Mouse (Mus musculus) midbrain, embryonic 14.5 days (tissue): ENCODE results near the gene Hba-a1. TPM values are rescaled to one million over a fixed set of nuclear protein-coding genes. Genes with fewer than 3 reads are reported as not detected.

Experiments used
- ATAC-seq: fragments of 200-750 bp; cut with Nextera tagmentation; 2 replicates; pipeline ENCODE4 v1.8.0; 2017; ENCODE audit warnings: moderate number of reproducible peaks, moderate library complexity; ENCODE audit not compliant: low FRiP score, low TSS enrichment
- DNase-seq: peaks from one replicate; pipeline ENCODE4 v3.0.0-alpha.2; 2015
- H3K27ac ChIP-seq: fragments of 300-500 bp; sonication (generic); replicated peaks from 2 replicates; pipeline ENCODE4 v1.5.1; 2014; ENCODE audit warnings: mild to moderate bottlenecking, low read depth, low read length, moderate library complexity
- H3K27me3 ChIP-seq: fragments of 300-500 bp; sonication (generic); 2 replicates; pipeline ENCODE4 v1.6.1; 2014; ENCODE audit warnings: low read length, control low read depth, mixed read lengths; ENCODE audit not compliant: control insufficient read depth, insufficient read depth
- H3K36me3 ChIP-seq: fragments of 300-500 bp; sonication (generic); 2 replicates; pipeline ENCODE4 v1.6.1; 2014; ENCODE audit warnings: low read length, control low read depth; ENCODE audit not compliant: control insufficient read depth, insufficient read depth
- H3K4me1 ChIP-seq: fragments of 300-500 bp; sonication (generic); 2 replicates; pipeline ENCODE4 v1.6.1; 2014; ENCODE audit warnings: mild to moderate bottlenecking, antibody characterized with exemption, low read length, control low read depth; ENCODE audit not compliant: control insufficient read depth, insufficient read depth
- H3K4me2 ChIP-seq: fragments of 300-500 bp; sonication (generic); 2 replicates; pipeline ENCODE4 v1.6.1; 2014; ENCODE audit warnings: mild to moderate bottlenecking, low read length, moderate library complexity
- H3K4me3 ChIP-seq: fragments of 300-500 bp; sonication (generic); replicated peaks from 2 replicates; pipeline ENCODE4 v1.5.1; 2014; ENCODE audit warnings: low read depth, low read length
- H3K9ac ChIP-seq: fragments of 300-500 bp; sonication (generic); replicated peaks from 2 replicates; pipeline ENCODE4 v1.6.1; 2014; ENCODE audit warnings: mild to moderate bottlenecking, low read length, moderate library complexity
- H3K9me3 ChIP-seq: fragments of 300-500 bp; sonication (generic); 2 replicates; pipeline ENCODE4 v1.6.1; 2016; ENCODE audit warnings: low read length, control low read depth, mixed read lengths; ENCODE audit not compliant: control insufficient read depth
- WGBS: fragments of 180-500 bp; shearing (Covaris S2); extraction: QIAGEN DNeasy Blood & Tissue Kit; methylation state at CpG from one replicate; pipeline ENCODE4 v1.1.7; 2014; 5-methylcytosine and 5-hydroxymethylcytosine counted together
- polyA plus RNA-seq: library from polyadenylated mRNA; unstranded; fragments of >200 nt; fragmentation: Nextera tagmentation; extraction: Ambion mirVana; gene quantifications from 2 replicates; pipeline ENCODE4 v1.2.1, GENCODE M21; 2014

Hba-a1 gene
- polyA plus RNA-seq, 1 experiment from 2014 or later = 1,946 TPM

GRCm38 (mm10) chr11:32253121-32253520 lies 30.2 kb upstream of the Hba-a1 start:
- Histone ChIP-seq H3K27me3 (no peaks in the 10 kb centered on the region), H3K4me3 (no peak overlapping the region), H3K4me2 (no peak overlapping the region), H3K36me3 (peaks cover 54% of the 10 kb centered on the region), H3K9ac (no peak overlapping the region), H3K27ac (no peak overlapping the region), H3K4me1 (no peaks in the 10 kb centered on the region), H3K9me3 (no peaks in the 10 kb centered on the region)
- DNase-seq (no peak), ATAC-seq (no peak)
- WGBS = 94% methylated on average over 1 of the region's 1 CpGs

- DNase-seq (no peak), ATAC-seq (no peak)
- peaks cover 42% of the 10 kb centered on the region for H3K36me3 ChIP-seq
- H3K4me2 ChIP-seq = no peak overlapping the region
- H3K27me3 ChIP-seq = no peaks in the 10 kb centered on the region
- H3K4me1 ChIP-seq = no peaks in the 10 kb centered on the region
- 100% methylated on average over 1 of the region's 1 CpGs for WGBS
- H3K4me3 ChIP-seq = no peak overlapping the region
- H3K9me3 ChIP-seq = no peaks in the 10 kb centered on the region
- H3K9ac ChIP-seq = no peak overlapping the region
- H3K27ac ChIP-seq = no peak overlapping the region
Observed at GRCm38 (mm10) chr11:32256146-32256545, 27.2 kb upstream of the Hba-a1 start.

GRCm38 (mm10) chr11:32256566-32256965 lies 26.7 kb upstream of the Hba-a1 start:
- ATAC-seq = no peak
- no peaks in the 10 kb centered on the region for H3K4me1 ChIP-seq
- H3K9ac ChIP-seq = no peak overlapping the region
- peaks cover 38% of the 10 kb centered on the region for H3K36me3 ChIP-seq
- H3K27ac ChIP-seq = no peak overlapping the region
- DNase-seq = no peak
- H3K9me3 ChIP-seq = no peaks in the 10 kb centered on the region
- WGBS = 95% methylated on average over 3 of the region's 3 CpGs
- H3K4me3 ChIP-seq = no peak overlapping the region
- H3K27me3 ChIP-seq = no peaks in the 10 kb centered on the region
- H3K4me2 ChIP-seq = no peak overlapping the region

GRCm38 (mm10) chr11:32262674-32263415 lies 20.5 kb upstream of the Hba-a1 start:
- no peak overlapping the region for H3K9ac ChIP-seq
- H3K9me3 ChIP-seq = no peaks in the 10 kb centered on the region
- WGBS = 93% methylated on average over 10 of the region's 10 CpGs
- H3K4me1 ChIP-seq = peaks cover 4% of the 10 kb centered on the region; the same call in 1 of the 2 replicates
- H3K4me3 ChIP-seq = no peak overlapping the region
- peaks cover 16% of the 10 kb centered on the region for H3K36me3 ChIP-seq
- H3K4me2 ChIP-seq = no peak overlapping the region
- no peak overlapping the region for H3K27ac ChIP-seq
- no peak for DNase-seq
- H3K27me3 ChIP-seq = no peaks in the 10 kb centered on the region
- no peak for ATAC-seq

GRCm38 (mm10) chr11:32265117-32265738 lies 18.1 kb upstream of the Hba-a1 start:
- H3K4me1 ChIP-seq = peaks cover 7% of the 10 kb centered on the region; the same call in 1 of the 2 replicates
- H3K4me2 ChIP-seq = no peak overlapping the region
- peaks cover 16% of the 10 kb centered on the region for H3K36me3 ChIP-seq
- H3K4me3 ChIP-seq = no peak overlapping the region
- DNase-seq (no peak), ATAC-seq (no peak)
- 97% methylated on average over 3 of the region's 3 CpGs for WGBS
- no peaks in the 10 kb centered on the region for H3K9me3 ChIP-seq
- H3K27me3 ChIP-seq = no peaks in the 10 kb centered on the region
- no peak overlapping the region for H3K9ac ChIP-seq
- no peak overlapping the region for H3K27ac ChIP-seq

GRCm38 (mm10) chr11:32266194-32266593 lies 17.1 kb upstream of the Hba-a1 start:
- no peak overlapping the region for H3K4me2 ChIP-seq
- H3K27ac ChIP-seq = no peak overlapping the region
- H3K9ac ChIP-seq = no peak overlapping the region
- peaks cover 7% of the 10 kb centered on the region; the same call in 1 of the 2 replicates for H3K4me1 ChIP-seq
- H3K9me3 ChIP-seq = no peaks in the 10 kb centered on the region
- ATAC-seq (no peak), DNase-seq (no peak)
- H3K36me3 ChIP-seq = peaks cover 9% of the 10 kb centered on the region
- H3K4me3 ChIP-seq = no peak overlapping the region
- WGBS = 91% methylated on average over 6 of the region's 6 CpGs
- no peaks in the 10 kb centered on the region for H3K27me3 ChIP-seq

GRCm38 (mm10) chr11:32266776-32267175 lies 16.5 kb upstream of the Hba-a1 start:
- Histone ChIP-seq H3K9me3 (no peaks in the 10 kb centered on the region), H3K4me1 (peaks cover 7% of the 10 kb centered on the region; the same call in 1 of the 2 replicates), H3K36me3 (peaks cover 6% of the 10 kb centered on the region; the same call in 1 of the 2 replicates), H3K4me3 (peak overlapping the region; percentile 91), H3K9ac (peak overlapping the region; percentile 95), H3K27ac (peak overlapping the region; percentile 97), H3K4me2 (peak overlapping the region; percentile 65), H3K27me3 (no peaks in the 10 kb centered on the region)
- WGBS = 30% methylated on average over 6 of the region's 6 CpGs
- DNase-seq (peak; percentile 30), ATAC-seq (no peak)

- DNase-seq = peak; percentile 99
- Histone ChIP-seq H3K9me3 (no peaks in the 10 kb centered on the region), H3K27me3 (no peaks in the 10 kb centered on the region), H3K4me3 (peak within 1 kb of the TSS; percentile 91), H3K4me1 (peaks cover 7% of the 10 kb centered on the region; the same call in 1 of the 2 replicates), H3K9ac (peak within 1 kb of the TSS; percentile 95), H3K36me3 (0 out of 2 replicates have a peak, but pooled peaks cover 5% of the 10 kb centered on the region), H3K4me2 (peak within 1 kb of the TSS; percentile 65), H3K27ac (peak within 1 kb of the TSS; percentile 97)
- WGBS = under 1% methylated on average over 54 of the region's 54 CpGs
- peak; percentile 98 for ATAC-seq
Observed at GRCm38 (mm10) chr11:32267188-32267884, 16.0 kb upstream of the Hba-a1 start, which contains the start of gene Nprl3. TSS of gene Nprl3 (minus strand) at chr11:32267707.
